Mouse (Mus musculus) kidney, adult 2 months (tissue): Measurements from ENCODE around the gene Defb33. TPM values are rescaled to one million over a fixed set of nuclear protein-coding genes. Genes with fewer than 3 reads are reported as not detected.

ENCODE experiments used
- DNase-seq: peaks from one replicate; pipeline ENCODE4 v3.0.0; 2021
- H3K27ac ChIP-seq: fragments of 200-500 bp; 2 replicates; pipeline ENCODE4 v1.5.1; 2012; ENCODE audit warnings: low read depth, low read length, control low read depth, inconsistent platforms; ENCODE audit not compliant: insufficient read depth
- H3K27me3 ChIP-seq: fragments of 200-500 bp; replicated peaks from 2 replicates; pipeline ENCODE4 v1.6.1; 2012; ENCODE audit warnings: mild to moderate bottlenecking, moderate library complexity, low read length, inconsistent platforms; ENCODE audit not compliant: control insufficient read depth, insufficient read depth
- H3K36me3 ChIP-seq: fragments of 200-500 bp; 2 replicates; pipeline ENCODE4 v1.6.1; 2012; ENCODE audit warnings: mild to moderate bottlenecking, moderate library complexity, low read length, inconsistent platforms; ENCODE audit not compliant: control insufficient read depth, insufficient read depth
- H3K4me1 ChIP-seq: fragments of 200-500 bp; 2 replicates; pipeline ENCODE4 v1.6.1; 2011; ENCODE audit warnings: low read length; ENCODE audit not compliant: control insufficient read depth, insufficient read depth
- H3K4me3 ChIP-seq: fragments of 200-500 bp; 2 replicates; pipeline ENCODE4 v1.5.1; 2011; ENCODE audit warnings: mild to moderate bottlenecking, low read depth, low read length, control low read depth; ENCODE audit not compliant: insufficient read depth
- CTCF ChIP-seq: fragments of 200-500 bp; conservative IDR thresholded peaks from 2 replicates; pipeline ENCODE4 v1.5.1; 2011; ENCODE audit warnings: low read depth, mild to moderate bottlenecking, control low read depth, low read length, moderate library complexity, mixed read lengths; ENCODE audit not compliant: insufficient read depth, insufficient read length
- POLR2A ChIP-seq: fragments of 200-500 bp; IDR thresholded peaks from one replicate; pipeline ENCODE4 v1.6.1; 2011; ENCODE audit warnings: low read depth, low read length, control low read depth
- WGBS: fragments of 180-500 bp; shearing (Covaris S2); methylation state at CpG from one replicate; pipeline ENCODE4 v1.1.7; 2018; 5-methylcytosine and 5-hydroxymethylcytosine counted together
- polyA plus RNA-seq: library from polyadenylated mRNA; depleted of rRNA; stranded (reverse); fragments of >200 nt; gene quantifications from 2 replicates; pipeline ENCODE4 v1.2.3, GENCODE M21; 2012; rRNA removed

The Defb33 gene
- 0.27 TPM in 1 of 2 replicates, not detected in the other for polyA plus RNA-seq

DNA sequence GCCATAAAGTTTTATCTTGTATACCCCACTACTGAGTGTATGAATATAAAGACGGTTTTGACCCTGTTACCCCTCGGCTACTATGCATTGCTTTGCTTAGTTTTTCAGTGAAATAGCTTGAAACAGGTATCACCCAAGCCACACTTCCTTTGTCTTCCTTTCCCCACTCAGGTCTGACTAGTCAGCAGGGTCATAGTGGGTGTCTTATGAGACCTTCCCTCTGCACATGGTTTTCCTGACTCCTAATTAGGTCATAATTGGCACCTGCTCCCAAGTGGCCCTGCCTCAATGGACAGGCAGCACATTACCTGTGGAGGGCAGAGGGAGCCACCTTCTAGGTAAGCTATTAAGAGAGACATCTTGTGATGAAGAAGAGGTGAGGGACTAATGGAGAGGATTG, at the start of gene Defb33:
Gene Defb33, plus strand, starts transcription at position 301 of the 400 bp plus-strand sequence.
- 84% methylated on average over 2 of the region's 2 CpGs for whole genome bisulfite sequencing
- Histone ChIP-seq H3K27ac (no peak within 1 kb of the TSS), H3K27me3 (no peaks in the 10 kb centered on the region), H3K4me3 (no peak within 1 kb of the TSS), H3K4me1 (no peaks in the 10 kb centered on the region), H3K36me3 (no peaks in the 10 kb centered on the region)
- TF ChIP-seq POLR2A (no peak), CTCF (no peak)
- no peak for DNase-seq

DNA sequence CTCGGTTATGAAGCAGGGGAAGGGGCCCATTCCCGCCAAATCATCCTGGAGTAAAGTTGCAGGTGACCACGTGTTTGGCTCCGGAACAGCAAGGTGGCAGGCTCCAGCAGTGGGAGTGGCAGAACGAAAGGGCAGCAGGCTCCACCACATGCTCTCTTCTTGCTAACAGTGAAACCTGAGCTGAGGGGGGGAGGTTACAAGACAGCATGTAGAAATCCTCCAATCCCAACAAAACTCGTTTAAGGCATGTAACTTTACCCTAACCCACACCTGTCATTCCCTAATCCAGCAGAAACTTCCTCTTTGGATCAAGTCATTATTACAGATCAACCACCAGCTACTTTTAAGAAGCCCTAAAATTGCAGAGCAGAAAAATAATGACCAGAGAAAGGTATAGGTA, 17.9 kb upstream of the Defb33 start:
- no peaks in the 10 kb centered on the region for H3K36me3 ChIP-seq
- TF ChIP-seq POLR2A (no peak), CTCF (no peak)
- H3K27me3 ChIP-seq = no peaks in the 10 kb centered on the region
- DNase-seq = no peak
- no peaks in the 10 kb centered on the region for H3K4me1 ChIP-seq
- WGBS = 24% methylated on average over 6 of the region's 6 CpGs
- H3K27ac ChIP-seq = no peak overlapping the region
- H3K4me3 ChIP-seq = no peak overlapping the region

DNA sequence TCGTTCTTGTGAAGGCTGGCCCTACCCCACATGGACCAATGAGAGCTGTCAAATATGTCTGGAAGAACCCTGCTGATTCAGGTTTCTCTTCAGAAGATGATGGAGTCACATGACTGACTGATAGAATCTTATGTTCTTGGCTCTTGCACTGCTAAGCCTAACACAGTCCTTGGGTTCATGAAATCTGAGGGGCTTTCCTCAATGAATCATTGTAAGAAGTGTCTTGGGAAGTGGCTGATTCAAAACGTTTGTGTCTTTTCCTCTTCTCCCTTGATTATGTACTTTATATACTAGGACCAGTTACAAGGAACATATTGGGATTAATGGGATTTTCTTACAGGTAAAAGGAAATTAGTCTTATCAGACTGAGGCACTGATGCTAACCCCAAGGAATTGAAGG, 10.1 kb downstream of the Defb33 start, which contains the start of gene Gm15056:
Gene Gm15056, minus strand, starts transcription at position 101 of the 400 bp plus-strand sequence.
- no peak for TF ChIP-seq CTCF
- DNase-seq = no peak
- Histone ChIP-seq H3K4me1 (no peaks in the 10 kb centered on the region), H3K27me3 (no peaks in the 10 kb centered on the region), H3K27ac (no peak within 1 kb of the TSS), H3K4me3 (no peak within 1 kb of the TSS), H3K36me3 (no peaks in the 10 kb centered on the region)
- WGBS = 36% methylated on average over 2 of the region's 2 CpGs

DNA sequence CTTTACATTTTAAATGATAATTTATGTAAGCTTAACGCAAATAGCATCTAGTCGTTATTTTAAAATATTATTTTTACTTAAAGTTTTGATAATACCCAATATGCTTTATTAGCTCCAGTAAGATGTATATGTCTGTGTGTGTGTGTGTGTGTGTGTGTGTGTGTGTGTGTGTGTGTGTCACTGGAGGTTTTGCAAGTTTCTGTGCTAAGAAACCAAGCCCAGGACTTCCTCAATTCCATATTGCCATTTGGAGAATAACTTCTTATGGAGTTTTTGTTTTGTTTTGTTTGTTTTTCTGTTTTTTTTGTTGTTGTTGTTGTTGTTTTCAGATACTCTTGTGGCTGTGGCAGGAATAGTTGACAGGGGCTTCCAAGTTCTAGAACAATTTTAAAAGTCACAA, 14.7 kb downstream of the Defb33 start:
- no peaks in the 10 kb centered on the region for H3K36me3 ChIP-seq
- no peaks in the 10 kb centered on the region for H3K27me3 ChIP-seq
- H3K4me3 ChIP-seq = no peak overlapping the region
- DNase-seq = no peak
- WGBS = 91% methylated on average over 2 of the region's 2 CpGs
- no peak for TF ChIP-seq POLR2A
- TF ChIP-seq CTCF = no peak
- H3K4me1 ChIP-seq = no peaks in the 10 kb centered on the region
- no peak overlapping the region for H3K27ac ChIP-seq

DNA sequence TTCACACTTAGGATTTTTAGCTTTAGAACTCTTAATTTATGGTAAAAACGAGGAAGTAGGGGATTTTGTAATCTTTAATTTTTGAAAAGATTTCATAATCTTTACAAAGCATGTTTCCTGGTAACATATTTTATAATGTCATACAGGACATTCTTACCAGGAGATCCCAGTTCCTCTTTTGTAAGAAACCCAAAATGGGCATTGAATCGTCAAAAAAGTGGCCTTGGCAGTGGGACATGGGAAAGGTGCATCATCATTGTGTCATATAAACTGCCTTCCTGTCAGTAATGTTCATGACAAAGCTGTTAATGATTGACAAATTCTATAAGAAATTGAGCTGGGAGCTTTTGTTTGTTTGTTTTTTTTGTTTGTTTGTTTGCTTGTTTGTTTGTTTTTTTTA, 15.8 kb downstream of the Defb33 start:
- Histone ChIP-seq H3K4me3 (no peak overlapping the region), H3K4me1 (no peaks in the 10 kb centered on the region), H3K27me3 (no peaks in the 10 kb centered on the region), H3K27ac (no peak overlapping the region), H3K36me3 (no peaks in the 10 kb centered on the region)
- TF ChIP-seq CTCF = no peak
- no peak for TF ChIP-seq POLR2A
- DNase-seq = no peak
- WGBS = 52% methylated on average over 2 of the region's 2 CpGs

DNA sequence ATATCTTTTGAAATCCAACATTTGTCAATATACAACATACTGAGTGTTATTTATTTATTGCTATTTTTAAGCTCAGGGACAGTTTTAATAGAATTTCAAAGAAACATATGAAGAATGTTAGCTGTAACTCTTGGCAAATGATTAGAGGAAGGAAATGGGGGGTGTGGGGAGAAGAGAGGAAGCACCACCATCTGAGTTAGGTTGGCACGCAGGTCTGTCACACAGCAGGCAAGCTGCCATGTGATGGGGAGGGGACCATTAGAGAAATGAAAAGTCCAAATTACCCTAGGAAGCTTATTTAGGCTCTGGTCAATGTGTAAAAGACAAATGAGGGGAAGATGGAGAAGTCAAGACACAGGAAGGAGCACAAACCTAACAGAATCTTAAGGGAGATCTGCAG, 19.8 kb downstream of the Defb33 start:
- H3K36me3 ChIP-seq = no peaks in the 10 kb centered on the region
- WGBS = 79% methylated on average over 1 of the region's 1 CpGs
- H3K4me3 ChIP-seq = no peak overlapping the region
- TF ChIP-seq CTCF (no peak), POLR2A (no peak)
- H3K4me1 ChIP-seq = no peaks in the 10 kb centered on the region
- no peak for DNase-seq
- no peak overlapping the region for H3K27ac ChIP-seq
- no peaks in the 10 kb centered on the region for H3K27me3 ChIP-seq

DNA sequence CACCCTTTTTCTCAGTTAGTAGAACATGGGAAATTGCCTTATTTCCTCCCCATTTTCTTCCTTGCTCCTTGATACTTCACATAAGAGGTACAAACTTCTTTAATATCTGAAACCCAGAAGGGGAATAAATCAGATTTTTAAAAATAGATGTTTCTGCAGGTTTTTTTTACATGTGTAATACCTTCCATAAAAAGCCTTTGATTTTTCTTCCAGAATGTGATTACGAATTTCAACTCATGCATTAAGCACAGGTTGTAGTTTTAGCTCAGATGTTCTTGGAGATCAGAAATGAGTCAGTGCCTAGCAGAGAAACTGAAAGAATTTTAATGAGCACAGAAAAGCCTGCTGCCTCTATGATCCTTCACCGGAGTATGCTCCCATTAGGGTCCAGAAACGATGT, 29.5 kb downstream of the Defb33 start, which contains the start of gene Gm6040:
Gene Gm6040, minus strand, starts transcription at position 101 of the 400 bp plus-strand sequence.
- Histone ChIP-seq H3K27me3 (no peaks in the 10 kb centered on the region), H3K36me3 (no peaks in the 10 kb centered on the region), H3K27ac (no peak within 1 kb of the TSS), H3K4me3 (no peak within 1 kb of the TSS), H3K4me1 (no peaks in the 10 kb centered on the region)
- DNase-seq = no peak
- TF ChIP-seq CTCF = no peak
- TF ChIP-seq POLR2A = no peak
- WGBS = 69% methylated on average over 3 of the region's 3 CpGs
